Mouse (Mus musculus) small intestine, adult 2 months (tissue): ENCODE measurements around the gene Naa50.

Experiments
- CTCF ChIP-seq: fragments of 200-500 bp; IDR thresholded peaks from 2 replicates; pipeline ENCODE4 v1.5.1; 2012; ENCODE audit warnings: low read depth, mild to moderate bottlenecking, control low read depth, inconsistent platforms, low read length, moderate library complexity, mixed read lengths; ENCODE audit not compliant: insufficient replicate concordance, insufficient read length; ENCODE audit errors: extremely low read depth
- POLR2A ChIP-seq: fragments of 200-500 bp; IDR thresholded peaks from 2 replicates; pipeline ENCODE4 v1.6.1; 2012; ENCODE audit warnings: low read depth, mild to moderate bottlenecking, control low read depth, inconsistent platforms, low read length, moderate library complexity

GRCm38 (mm10) chr16:44102925-44103324, 36.7 kb upstream of the Naa50 start:
- TF ChIP-seq POLR2A = no peak
- TF ChIP-seq CTCF = no peak
